In the genomic region with DNA sequence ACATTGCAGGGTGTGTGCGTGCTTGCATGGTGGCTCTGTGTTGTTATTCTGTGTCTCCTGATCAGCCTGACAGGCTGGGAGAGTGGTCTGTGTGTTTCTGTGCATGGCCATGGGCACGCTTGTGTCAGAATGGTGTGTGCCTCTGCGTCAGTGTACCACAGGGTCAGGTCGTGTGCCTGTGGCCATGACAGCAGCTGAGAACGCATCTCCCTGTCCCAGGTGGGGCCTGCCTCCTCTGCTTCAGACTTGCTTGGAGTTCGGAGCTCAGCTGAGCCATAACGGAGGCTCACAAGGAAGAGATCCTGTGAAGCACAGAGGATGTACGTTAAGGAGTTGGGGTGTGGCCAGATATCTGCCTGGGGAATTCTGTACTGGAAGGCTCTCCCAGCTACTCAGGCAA, we compare ENCODE assay signal across 12 mouse cellular contexts. TPM values are rescaled to one million over a fixed set of nuclear protein-coding genes. Genes with fewer than 3 reads are reported as not detected.
DNase-seq lines count a peak whose midpoint lies in the region; ATAC-seq and TF ChIP-seq lines count a peak whose summit lies in the region.
"Had no signal": no experiment of that assay in that cellular context is flagged by ENCODE, and none has a peak within 500 bp of the region (broad histone marks: within the 10 kb centered on the region; RNA-seq: fewer than 3 reads in every experiment).

No protein-coding gene starts in this region.

- peaks cover 29% of the 10 kb centered on the region for H3K4me1 ChIP-seq in megakaryocyte, embryonic 14.5 days
- H3K4me1 ChIP-seq in forebrain, embryonic 11.5 days (replicated peaks; ENCODE audit: control insufficient read depth, insufficient read depth, low read length), result peaks cover 29% of the 10 kb centered on the region
- peaks cover 60% of the 10 kb centered on the region for H3K4me1 ChIP-seq in hindbrain, embryonic 12.5 days
- peaks cover 9% of the 10 kb centered on the region for H3K4me1 ChIP-seq in midbrain, postnatal 0 days (ENCODE audit: insufficient read depth, low read length)

- no peak for DNase-seq in forebrain, embryonic 11.5 days (ENCODE audit: low spot score)
- DNase-seq in midbrain, postnatal 0 days (ENCODE audit: low spot score), result no peak
- DNase-seq in right cerebral cortex, postnatal 4 days, result no peak
- DNase-seq: cerebellum, adult 8-10 months; lung, adult 2 months; thymus, postnatal 25 days had no signal

- no peak overlapping the region for H3K4me2 ChIP-seq in forebrain, embryonic 11.5 days (ENCODE audit: low read depth, low read length, severe bottlenecking)
- H3K4me2 ChIP-seq in hindbrain, embryonic 12.5 days (replicated peaks), result no peak overlapping the region
- no peak overlapping the region for H3K4me2 ChIP-seq in midbrain, postnatal 0 days (ENCODE audit: low read depth, low read length, poor library complexity, severe bottlenecking)

- H3K27ac ChIP-seq in forebrain, embryonic 11.5 days (ENCODE audit: low read depth, low read length), result 0 out of 2 replicates have a peak overlapping the region, but pooled peaks have one; percentile 6
- peak overlapping the region; percentile 96 for H3K27ac ChIP-seq in hindbrain, embryonic 12.5 days
- H3K27ac ChIP-seq in midbrain, postnatal 0 days (ENCODE audit: low read depth, low read length), result no peak overlapping the region
- H3K27ac ChIP-seq: kidney, postnatal 0 days had no signal

- H3K9ac ChIP-seq in forebrain, embryonic 11.5 days (ENCODE audit: low read length), result no peak overlapping the region
- no peak overlapping the region for H3K9ac ChIP-seq in hindbrain, embryonic 12.5 days
- H3K9ac ChIP-seq in midbrain, postnatal 0 days (replicated peaks; ENCODE audit: low read length, poor library complexity, severe bottlenecking), result peak overlapping the region; percentile 29; the same call in 1 of the 2 replicates

- H3K27me3 ChIP-seq in megakaryocyte, embryonic 14.5 days (replicated peaks), result peaks cover 83% of the 10 kb centered on the region
- no peaks in the 10 kb centered on the region for H3K27me3 ChIP-seq in forebrain, embryonic 11.5 days (ENCODE audit: control insufficient read depth, insufficient read depth, low read length)
- H3K27me3 ChIP-seq in hindbrain, embryonic 12.5 days, result no peaks in the 10 kb centered on the region
- no peaks in the 10 kb centered on the region for H3K27me3 ChIP-seq in midbrain, postnatal 0 days (ENCODE audit: insufficient read depth, low read length)
- H3K27me3 ChIP-seq: CH12.LX had no signal

- no peaks in the 10 kb centered on the region for H3K36me3 ChIP-seq in megakaryocyte, embryonic 14.5 days (replicated peaks; ENCODE audit: low read length)
- no peaks in the 10 kb centered on the region for H3K36me3 ChIP-seq in forebrain, embryonic 11.5 days (ENCODE audit: control insufficient read depth, insufficient read depth, low read length)
- no peaks in the 10 kb centered on the region for H3K36me3 ChIP-seq in hindbrain, embryonic 12.5 days
- no peaks in the 10 kb centered on the region for H3K36me3 ChIP-seq in midbrain, postnatal 0 days (ENCODE audit: insufficient read depth, low read length)

- no peak for TF ChIP-seq CTCF in midbrain, postnatal 0 days (IDR thresholded peaks at IDR 0.05)

- H3K4me3 ChIP-seq in megakaryocyte, embryonic 14.5 days (replicated peaks), result peak overlapping the region; percentile 24
- H3K4me3 ChIP-seq in forebrain, embryonic 11.5 days (ENCODE audit: low read depth, low read length), result no peak overlapping the region
- no peak overlapping the region for H3K4me3 ChIP-seq in hindbrain, embryonic 12.5 days
- H3K4me3 ChIP-seq in midbrain, postnatal 0 days (ENCODE audit: low read depth, low read length), result no peak overlapping the region

- no peaks in the 10 kb centered on the region for H3K9me3 ChIP-seq in megakaryocyte, embryonic 14.5 days
- no peaks in the 10 kb centered on the region for H3K9me3 ChIP-seq in forebrain, embryonic 11.5 days (ENCODE audit: control insufficient read depth, low read length)
- H3K9me3 ChIP-seq in hindbrain, embryonic 12.5 days (replicated peaks), result no peaks in the 10 kb centered on the region
- H3K9me3 ChIP-seq in midbrain, postnatal 0 days (ENCODE audit: low read length), result no peaks in the 10 kb centered on the region

- WGBS in forebrain, embryonic 11.5 days, result 78% methylated on average over 8 of the region's 8 CpGs
- 58% methylated on average over 8 of the region's 8 CpGs for WGBS in hindbrain, embryonic 12.5 days
- WGBS in midbrain, postnatal 0 days, result 70% methylated on average over 8 of the region's 8 CpGs

- ATAC-seq in megakaryocyte, adult 5-6 weeks (ENCODE audit: poor library complexity, severe bottlenecking), result no peak
- ATAC-seq in forebrain, embryonic 11.5 days (replicated peaks; ENCODE audit: low FRiP score), result no peak
- no peak for ATAC-seq in hindbrain, embryonic 12.5 days (ENCODE audit: low FRiP score)
- no peak for ATAC-seq in midbrain, postnatal 0 days (ENCODE audit: low FRiP score)
- ATAC-seq in megakaryocyte progenitor cell, adult 5-6 weeks (replicated peaks; ENCODE audit: poor library complexity), result no peak

RNA-seq across cellular contexts. Expression of a gene that starts 13.1 kb away (rescaled TPM):
- polyA plus RNA-seq in megakaryocyte, embryonic 14.5 days (2012; ENCODE audit: insufficient read depth, low replicate concordance), result not detected in 2 replicates
- 0.27 and 0.60 TPM in 2 replicates for total RNA-seq in megakaryocyte, adult 5-6 weeks (2015)
- total RNA-seq in megakaryocyte, adult 5-6 weeks (2017), result not detected in 2 replicates
- polyA plus RNA-seq in forebrain, embryonic 11.5 days (2014; fragmentation: Nextera tagmentation; extraction: Ambion mirVana), result 0.57 and 0.71 TPM in 2 replicates
- polyA plus RNA-seq in hindbrain, embryonic 12.5 days (2016; fragmentation: Nextera tagmentation; extraction: Ambion mirVana), result 0.45 and 0.89 TPM in 2 replicates
- total RNA-seq in midbrain, postnatal 0 days (2014; rRNA removed), result 0.55 and 2.2 TPM in 2 replicates
- 0.64 and 0.70 TPM in 2 replicates for polyA plus RNA-seq in midbrain, postnatal 0 days (2015; fragmentation: Nextera tagmentation; extraction: Ambion mirVana)
- total RNA-seq in megakaryocyte progenitor cell, adult 5-6 weeks (2015), result 1.3 TPM in 1 of 2 replicates, not detected in the other
- not detected in 2 replicates for total RNA-seq in megakaryocyte progenitor cell, adult 5-6 weeks (2017)
